Comparison of ENCODE assay signal across 35 mouse cellular contexts in genomic region chr1:150241153-150241552, GRCm38 (mm10).
"Had no signal": no experiment of that assay in that cellular context is flagged by ENCODE, and none has a peak within 500 bp of the region (broad histone marks: within the 10 kb centered on the region; RNA-seq: fewer than 3 reads in every experiment).

No protein-coding gene starts in this region.

- H3K4me3 ChIP-seq: heart, embryonic 10.5 days; heart, embryonic 12.5 days; heart, embryonic 13.5 days; heart, embryonic 15.5 days; hindbrain, embryonic 10.5 days; hindbrain, embryonic 12.5 days; hindbrain, embryonic 13.5 days; hindbrain, embryonic 15.5 days; intestine, embryonic 15.5 days; kidney, embryonic 15.5 days; layer of hippocampus, adult 2 months had no signal

- H3K9me3 ChIP-seq: heart, embryonic 10.5 days; heart, embryonic 12.5 days; heart, embryonic 13.5 days; heart, embryonic 15.5 days; hindbrain, embryonic 10.5 days; hindbrain, embryonic 12.5 days; hindbrain, embryonic 13.5 days; hindbrain, embryonic 15.5 days; intestine, embryonic 15.5 days; kidney, embryonic 15.5 days had no signal

- H3K27ac ChIP-seq: heart, embryonic 10.5 days; heart, embryonic 13.5 days; heart, embryonic 15.5 days; hindbrain, embryonic 10.5 days; hindbrain, embryonic 12.5 days; hindbrain, embryonic 13.5 days; hindbrain, embryonic 14.5 days; hindbrain, embryonic 15.5 days; hindbrain, postnatal 0 days; intestine, embryonic 15.5 days; kidney, embryonic 15.5 days; kidney, postnatal 0 days; layer of hippocampus, adult 2 months had no signal

- H3K4me1 ChIP-seq: heart, embryonic 10.5 days; heart, embryonic 12.5 days; heart, embryonic 13.5 days; heart, embryonic 15.5 days; hindbrain, embryonic 10.5 days; hindbrain, embryonic 12.5 days; hindbrain, embryonic 13.5 days; hindbrain, embryonic 15.5 days; intestine, embryonic 15.5 days; kidney, embryonic 15.5 days had no signal

- H3K36me3 ChIP-seq: heart, embryonic 10.5 days; heart, embryonic 12.5 days; heart, embryonic 13.5 days; heart, embryonic 15.5 days; hindbrain, embryonic 10.5 days; hindbrain, embryonic 12.5 days; hindbrain, embryonic 13.5 days; hindbrain, embryonic 15.5 days; intestine, embryonic 15.5 days; kidney, embryonic 15.5 days had no signal

- DNase-seq: heart, postnatal 10 days; heart, postnatal 14 days; heart, postnatal 36 days; heart, postnatal 4 days; kidney, adult 11 months; kidney, adult 18-20 months; kidney, adult 2 months; kidney, adult 8-10 months; kidney, adult 9 months; kidney, postnatal 10 days; kidney, postnatal 14 days; kidney, postnatal 25 days; kidney, postnatal 36 days; kidney, postnatal 4 days; layer of hippocampus, adult 9-11 months; layer of hippocampus, postnatal 36 days had no signal

- H3K4me2 ChIP-seq: heart, embryonic 11.5 days; heart, embryonic 12.5 days; heart, embryonic 13.5 days; heart, embryonic 15.5 days; hindbrain, embryonic 12.5 days; hindbrain, embryonic 13.5 days; hindbrain, embryonic 14.5 days; hindbrain, embryonic 15.5 days; intestine, embryonic 15.5 days; kidney, embryonic 15.5 days had no signal

- H3K27me3 ChIP-seq: heart, embryonic 12.5 days; heart, embryonic 13.5 days; heart, embryonic 15.5 days; hindbrain, embryonic 12.5 days; hindbrain, embryonic 13.5 days; hindbrain, embryonic 15.5 days; intestine, embryonic 15.5 days; kidney, embryonic 15.5 days had no signal

- ATAC-seq: hindbrain, embryonic 16.5 days; hindbrain, postnatal 0 days; inflammation-experienced regulatory T-cells, adult 6 months; intestine, embryonic 15.5 days; intestine, embryonic 16.5 days; intestine, postnatal 0 days had no signal

- H3K9ac ChIP-seq: heart, embryonic 12.5 days; heart, embryonic 13.5 days; heart, embryonic 15.5 days; hindbrain, embryonic 12.5 days; hindbrain, embryonic 13.5 days; hindbrain, embryonic 14.5 days; hindbrain, embryonic 15.5 days; intestine, embryonic 15.5 days; kidney, embryonic 15.5 days had no signal
